Mouse (Mus musculus) heart, embryonic 16.5 days (tissue): ENCODE data around the gene Kcnb1. TPM values are rescaled to one million over a fixed set of nuclear protein-coding genes. Genes with fewer than 3 reads are reported as not detected.

Source experiments
- ATAC-seq: fragments of 200-750 bp; cut with Nextera tagmentation; replicated peaks from 2 replicates; pipeline ENCODE4 v1.8.0; 2017; ENCODE audit warnings: moderate number of reproducible peaks; ENCODE audit not compliant: insufficient read depth, low FRiP score; ENCODE audit errors: extremely low read depth
- H3K27ac ChIP-seq: fragments of 300-500 bp; sonication (generic); 2 replicates; pipeline ENCODE4 v1.5.1; 2014; ENCODE audit warnings: mild to moderate bottlenecking, low read length, control low read depth, moderate library complexity
- H3K27me3 ChIP-seq: fragments of 300-500 bp; sonication (generic); 2 replicates; pipeline ENCODE4 v1.6.1; 2014; ENCODE audit warnings: low read length, mixed read lengths; ENCODE audit not compliant: control insufficient read depth, insufficient read depth
- H3K36me3 ChIP-seq: fragments of 300-500 bp; sonication (generic); 2 replicates; pipeline ENCODE4 v1.6.1; 2014; ENCODE audit not compliant: control insufficient read depth, insufficient read depth
- H3K4me1 ChIP-seq: fragments of 300-500 bp; sonication (generic); 2 replicates; pipeline ENCODE4 v1.6.1; 2014; ENCODE audit warnings: low read length, mixed read lengths; ENCODE audit not compliant: control insufficient read depth, insufficient read depth
- H3K4me2 ChIP-seq: fragments of 300-500 bp; sonication (generic); 2 replicates; pipeline ENCODE4 v1.6.1; 2014; ENCODE audit warnings: low read depth, mild to moderate bottlenecking, control low read depth, low read length
- H3K4me3 ChIP-seq: fragments of 300-500 bp; sonication (generic); 2 replicates; pipeline ENCODE4 v1.5.1; 2014; ENCODE audit warnings: mild to moderate bottlenecking, control low read depth, low read length
- H3K9ac ChIP-seq: fragments of 300-500 bp; sonication (generic); 2 replicates; pipeline ENCODE4 v1.6.1; 2014; ENCODE audit warnings: low read length, control low read depth
- H3K9me3 ChIP-seq: fragments of 300-500 bp; sonication (generic); replicated peaks from 2 replicates; pipeline ENCODE4 v1.6.1; 2016; ENCODE audit warnings: low read length; ENCODE audit not compliant: control insufficient read depth
- WGBS: fragments of 180-500 bp; shearing (Covaris S2); extraction: QIAGEN DNeasy Blood & Tissue Kit; methylation state at CpG from one replicate; pipeline ENCODE4 v1.1.7; 2014; 5-methylcytosine and 5-hydroxymethylcytosine counted together
- polyA plus RNA-seq: library from polyadenylated mRNA; unstranded; fragments of >200 nt; fragmentation: Nextera tagmentation; extraction: Ambion mirVana; gene quantifications from 2 replicates; pipeline ENCODE4 v1.2.1, GENCODE M21; 2015

The Kcnb1 gene
- polyA plus RNA-seq, 1 experiment from 2014 or later, result 0.43 TPM

DNA sequence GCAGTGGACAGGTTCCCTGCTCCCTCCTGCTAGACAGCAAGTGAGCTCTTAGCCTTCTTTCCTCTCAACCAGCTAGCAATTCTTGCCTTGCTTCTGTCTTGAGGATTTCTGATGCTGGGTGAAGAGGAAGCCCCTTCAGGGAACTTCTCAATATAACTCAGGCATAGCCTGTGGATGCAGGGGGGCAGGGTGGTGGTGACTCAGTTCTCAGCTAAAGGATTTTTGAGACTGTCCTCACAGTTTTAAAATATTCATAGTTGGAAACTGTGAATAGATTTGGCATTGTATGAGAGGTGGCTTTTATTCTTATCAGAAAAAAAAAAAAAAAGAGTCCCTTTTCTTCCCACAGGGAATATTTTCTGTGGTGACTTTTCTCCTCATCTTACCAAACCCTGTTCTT lies 129.2 kb downstream of the Kcnb1 start:
- Histone ChIP-seq H3K9ac (peak overlapping the region; percentile 39; the same call in 1 of the 2 replicates), H3K36me3 (peaks cover 30% of the 10 kb centered on the region), H3K4me2 (peak overlapping the region; percentile 22), H3K4me1 (peaks cover 30% of the 10 kb centered on the region), H3K27me3 (no peaks in the 10 kb centered on the region), H3K27ac (no peak overlapping the region), H3K9me3 (no peaks in the 10 kb centered on the region), H3K4me3 (0 out of 2 replicates have a peak overlapping the region, but pooled peaks have one; percentile 5)
- ATAC-seq, result no peak

DNA sequence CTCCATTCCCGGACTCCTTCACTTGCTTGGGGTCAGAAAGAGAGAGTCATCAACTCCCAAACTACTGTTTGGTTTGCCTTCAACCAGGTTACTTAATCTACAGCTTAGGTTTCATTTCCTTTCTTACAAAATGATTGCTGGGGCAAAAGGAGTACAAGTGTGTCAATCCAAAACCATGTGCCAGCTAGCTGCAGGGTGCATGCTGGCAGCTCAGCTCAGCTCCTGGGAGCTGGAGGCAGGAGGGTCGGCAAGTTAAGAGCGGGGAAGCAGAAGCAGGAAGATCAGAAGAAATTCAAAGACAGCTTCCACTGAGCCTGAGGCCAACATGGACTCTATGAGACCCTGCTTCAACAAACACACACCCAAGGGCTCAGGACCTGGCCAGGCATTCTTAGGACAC lies 129.6 kb downstream of the Kcnb1 start:
- Histone ChIP-seq H3K9ac (peak overlapping the region; percentile 39; the same call in 1 of the 2 replicates), H3K4me1 (peaks cover 27% of the 10 kb centered on the region), H3K9me3 (no peaks in the 10 kb centered on the region), H3K27ac (no peak overlapping the region), H3K4me3 (no peak overlapping the region), H3K27me3 (no peaks in the 10 kb centered on the region), H3K36me3 (peaks cover 30% of the 10 kb centered on the region), H3K4me2 (peak overlapping the region; percentile 22)
- no peak for ATAC-seq
- 63% methylated on average over 3 of the region's 3 CpGs for WGBS

DNA sequence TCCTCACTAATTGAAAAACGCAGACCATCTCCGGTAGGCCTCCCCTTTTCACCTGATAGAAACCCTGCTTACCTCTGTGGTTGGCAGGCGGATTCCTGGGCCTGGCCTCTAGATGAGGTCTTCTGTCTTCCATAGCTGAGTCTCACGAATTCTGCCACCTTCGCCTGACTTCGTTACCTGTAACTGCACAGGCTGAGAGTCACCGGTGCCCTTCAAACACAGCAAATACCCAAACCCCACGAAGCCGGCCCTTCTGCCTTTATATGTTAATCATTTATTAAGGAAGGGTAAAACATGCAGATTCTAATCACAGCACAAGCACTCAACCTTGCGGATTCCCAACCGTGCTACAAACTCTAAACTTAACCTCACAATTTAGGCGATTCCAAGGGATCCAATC lies 130.0 kb downstream of the Kcnb1 start:
- H3K4me3 ChIP-seq, result no peak overlapping the region
- peaks cover 30% of the 10 kb centered on the region for H3K36me3 ChIP-seq
- H3K27me3 ChIP-seq, result no peaks in the 10 kb centered on the region
- H3K4me1 ChIP-seq, result peaks cover 24% of the 10 kb centered on the region
- 79% methylated on average over 12 of the region's 12 CpGs for WGBS
- H3K9me3 ChIP-seq, result no peaks in the 10 kb centered on the region
- no peak for ATAC-seq
- H3K4me2 ChIP-seq, result no peak overlapping the region
- H3K27ac ChIP-seq, result no peak overlapping the region
- H3K9ac ChIP-seq, result 0 out of 2 replicates have a peak overlapping the region, but pooled peaks have one; percentile 7

DNA sequence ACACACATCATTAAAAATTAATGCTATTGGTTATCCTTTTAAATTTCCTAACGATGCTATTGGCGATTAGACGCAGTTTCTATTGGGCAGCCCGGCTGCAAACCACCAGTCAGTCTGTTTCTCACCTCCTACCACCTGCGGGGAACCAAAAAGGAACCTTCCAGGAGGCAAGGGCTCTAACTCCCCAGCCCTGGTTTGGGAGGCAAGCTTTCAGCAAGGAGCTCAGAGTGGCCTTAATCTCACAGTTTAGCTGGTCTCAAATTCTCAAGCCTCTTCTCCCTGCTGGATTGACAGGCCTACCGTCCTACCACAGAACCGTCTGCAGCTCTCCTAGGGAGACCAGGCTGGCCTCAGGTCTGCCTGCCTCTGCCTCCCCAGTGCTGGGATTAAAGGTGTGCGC lies 130.4 kb downstream of the Kcnb1 start:
- 63% methylated on average over 8 of the region's 8 CpGs for WGBS
- Histone ChIP-seq H3K27ac (no peak overlapping the region), H3K4me1 (peaks cover 20% of the 10 kb centered on the region), H3K4me2 (no peak overlapping the region), H3K36me3 (peaks cover 31% of the 10 kb centered on the region), H3K9ac (0 out of 2 replicates have a peak overlapping the region, but pooled peaks have one; percentile 7), H3K27me3 (no peaks in the 10 kb centered on the region), H3K9me3 (no peaks in the 10 kb centered on the region), H3K4me3 (no peak overlapping the region)
- ATAC-seq, result no peak

DNA sequence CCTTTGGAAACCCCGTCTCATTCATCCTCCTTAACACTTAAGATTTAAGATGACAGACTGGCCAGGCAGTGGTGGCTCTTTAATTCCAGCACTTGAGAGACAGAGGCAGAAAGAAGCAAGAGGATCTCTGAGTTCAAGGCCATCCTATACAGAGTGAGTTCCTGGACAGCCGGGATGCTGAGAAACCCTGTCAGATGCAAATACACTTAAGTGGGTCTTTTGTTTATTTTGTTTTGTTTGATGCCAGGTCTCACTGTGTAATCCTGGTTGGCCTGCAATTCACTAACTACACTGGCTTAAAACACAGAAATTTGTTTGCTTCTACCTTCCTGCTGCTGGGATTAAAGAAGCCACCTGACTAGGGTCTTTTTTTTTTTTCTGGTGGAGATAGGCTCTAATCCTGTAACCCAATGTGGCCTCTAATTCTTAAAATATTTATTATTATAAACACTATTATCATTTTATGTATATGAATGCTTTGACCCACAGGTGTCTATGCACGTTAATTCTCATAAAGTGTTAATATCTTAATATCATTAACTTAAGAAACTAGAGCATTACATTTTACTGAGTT lies 131.1 kb downstream of the Kcnb1 start:
- Histone ChIP-seq H3K4me3 (no peak overlapping the region), H3K9ac (no peak overlapping the region), H3K9me3 (no peaks in the 10 kb centered on the region), H3K4me1 (peaks cover 19% of the 10 kb centered on the region), H3K36me3 (peaks cover 32% of the 10 kb centered on the region), H3K4me2 (no peak overlapping the region), H3K27ac (no peak overlapping the region; the same call in 1 of the 2 replicates), H3K27me3 (no peaks in the 10 kb centered on the region)
- WGBS, result 61% methylated on average over 3 of the region's 3 CpGs
- ATAC-seq, result no peak

DNA sequence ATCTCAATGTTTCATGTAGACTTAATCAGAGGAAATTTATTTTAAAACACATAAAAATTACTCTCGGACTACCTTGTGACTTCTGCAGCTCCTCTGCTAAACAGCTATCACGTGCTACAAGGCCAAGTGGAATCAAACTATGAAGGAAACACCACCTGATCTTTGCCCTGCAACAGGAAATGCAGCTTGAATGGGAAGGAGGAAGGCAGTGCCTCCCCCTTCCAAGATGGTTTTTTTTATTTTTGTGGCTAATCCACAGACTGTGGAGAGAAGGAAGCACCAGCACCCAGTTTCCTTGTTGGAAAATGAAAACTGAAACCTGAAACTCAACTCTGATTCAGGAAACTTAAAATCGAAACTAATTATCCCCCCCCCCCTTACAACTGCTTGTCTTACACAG lies 131.8 kb downstream of the Kcnb1 start:
- H3K9me3 ChIP-seq, result no peaks in the 10 kb centered on the region
- peak overlapping the region; percentile 43 for H3K27ac ChIP-seq
- H3K9ac ChIP-seq, result no peak overlapping the region
- no peak overlapping the region for H3K4me3 ChIP-seq
- H3K27me3 ChIP-seq, result no peaks in the 10 kb centered on the region
- ATAC-seq, result no peak
- H3K4me2 ChIP-seq, result no peak overlapping the region
- peaks cover 32% of the 10 kb centered on the region for H3K36me3 ChIP-seq
- H3K4me1 ChIP-seq, result peaks cover 24% of the 10 kb centered on the region
- WGBS, result 57% methylated on average over 3 of the region's 3 CpGs

DNA sequence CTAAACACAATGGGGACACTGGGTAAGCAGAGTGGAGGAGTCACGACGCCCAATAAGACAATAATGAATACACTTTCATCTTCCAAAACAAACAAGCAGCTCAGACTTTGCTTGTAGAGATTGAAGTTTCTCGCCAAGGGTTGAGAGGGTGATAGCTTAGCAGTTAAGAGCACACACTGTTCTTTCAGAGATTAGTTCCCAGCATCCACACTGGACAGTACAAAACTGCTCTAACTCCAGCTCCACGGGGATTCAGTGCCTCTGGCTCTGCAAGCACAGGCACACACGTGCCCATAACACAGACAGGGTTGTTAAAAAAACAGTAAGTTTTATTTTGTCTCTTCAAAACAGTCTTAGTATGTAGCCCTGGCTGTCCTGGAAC lies 133.0 kb downstream of the Kcnb1 start:
- ATAC-seq, result no peak
- no peaks in the 10 kb centered on the region for H3K9me3 ChIP-seq

DNA sequence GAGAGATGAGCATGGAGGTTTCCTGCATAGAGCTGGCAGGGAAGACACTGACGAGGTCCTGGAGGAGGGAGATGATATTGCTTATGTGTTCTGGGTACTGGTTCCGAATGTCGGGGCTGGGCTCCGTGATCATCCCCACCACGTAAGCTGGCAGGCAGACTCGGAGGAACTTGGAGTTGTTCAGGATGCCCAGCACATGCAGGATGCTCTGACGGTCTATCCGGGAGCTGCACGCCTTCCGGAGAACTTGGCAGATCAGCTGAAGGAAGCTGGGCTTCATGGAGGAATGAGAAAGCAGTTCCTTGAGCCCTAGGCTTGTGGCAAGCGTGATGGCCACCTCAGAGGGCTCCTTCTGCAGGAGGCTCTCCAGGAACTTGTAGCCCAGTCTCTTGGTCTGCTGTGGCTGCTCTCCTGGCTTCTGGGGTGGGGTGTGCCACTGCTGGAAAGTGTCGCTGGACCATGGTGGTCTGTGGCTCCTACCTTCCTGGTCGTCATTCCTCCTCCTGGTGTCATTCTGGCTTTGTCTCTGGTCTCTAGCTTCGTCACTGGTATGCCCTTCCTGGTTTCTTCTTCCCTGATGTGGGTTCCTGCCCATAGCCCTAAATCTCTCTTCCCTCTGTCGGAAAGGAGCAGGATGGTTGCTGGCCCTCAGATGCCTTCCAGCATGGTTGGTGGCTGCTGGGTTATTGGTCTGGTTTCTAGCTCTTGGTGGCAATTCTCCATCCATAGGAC lies 133.6 kb downstream of the Kcnb1 start:
- H3K4me1 ChIP-seq, result peaks cover 18% of the 10 kb centered on the region
- no peak overlapping the region for H3K4me2 ChIP-seq
- ATAC-seq, result no peak
- no peaks in the 10 kb centered on the region for H3K27me3 ChIP-seq
- peaks cover 39% of the 10 kb centered on the region for H3K36me3 ChIP-seq
- no peak overlapping the region for H3K4me3 ChIP-seq
- 92% methylated on average over 15 of the region's 15 CpGs for WGBS
- H3K9ac ChIP-seq, result no peak overlapping the region
- H3K27ac ChIP-seq, result no peak overlapping the region
- H3K9me3 ChIP-seq, result no peaks in the 10 kb centered on the region

More for the DNA sequence above, 133.0 kb downstream of the Kcnb1 start:
- no peaks in the 10 kb centered on the region for H3K27me3 ChIP-seq
- peaks cover 37% of the 10 kb centered on the region for H3K36me3 ChIP-seq
- H3K27ac ChIP-seq, result no peak overlapping the region
- 79% methylated on average over 5 of the region's 5 CpGs for WGBS
- no peak overlapping the region for H3K4me3 ChIP-seq
- peaks cover 24% of the 10 kb centered on the region for H3K4me1 ChIP-seq
- no peak overlapping the region for H3K9ac ChIP-seq
- no peak overlapping the region for H3K4me2 ChIP-seq

DNA sequence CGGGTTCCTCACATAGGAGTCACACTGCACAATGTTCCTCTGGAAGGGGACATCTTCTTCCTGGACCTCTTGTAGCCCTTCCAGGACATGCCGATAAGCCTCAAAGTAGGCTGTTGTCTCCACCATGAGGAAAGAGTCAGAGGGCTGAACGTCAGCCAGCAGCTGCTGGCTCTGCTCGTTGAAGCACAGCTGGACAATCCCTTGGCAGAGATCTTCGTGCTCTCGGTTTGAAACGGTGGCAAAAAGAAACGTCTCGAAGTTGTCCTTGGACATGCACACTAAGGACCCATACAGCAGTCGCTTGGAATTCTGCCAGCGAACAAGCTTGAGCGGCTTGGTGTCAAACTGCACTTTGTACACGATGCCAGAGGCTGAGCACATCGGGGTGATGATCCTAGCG lies 134.6 kb downstream of the Kcnb1 start:
- 64% methylated on average over 15 of the region's 15 CpGs for WGBS
- no peak overlapping the region for H3K9ac ChIP-seq

More for the DNA sequence above, 134.6 kb downstream of the Kcnb1 start:
- no peak overlapping the region for H3K4me2 ChIP-seq
- H3K4me1 ChIP-seq, result peaks cover 10% of the 10 kb centered on the region
- ATAC-seq, result peak; percentile 20; the same call in 1 of the 2 replicates
- H3K27me3 ChIP-seq, result no peaks in the 10 kb centered on the region
- H3K4me3 ChIP-seq, result no peak overlapping the region
- H3K27ac ChIP-seq, result peak overlapping the region; percentile 3; the same call in 1 of the 2 replicates
- H3K36me3 ChIP-seq, result peaks cover 39% of the 10 kb centered on the region
- no peaks in the 10 kb centered on the region for H3K9me3 ChIP-seq
